Mouse (Mus musculus) cerebellum, postnatal 36 days (tissue): ENCODE measurements around the gene Snrnp35.
A peak's percentile ranks its signal among the peaks of the same experiment; 100 is the strongest.
"Not testable (repeated sequence)": the region's sequence is repeated elsewhere in the genome, so short reads cannot be mapped to it uniquely, and the experiment has no call there.

Experiments used
- DNase-seq, 2 experiments: peaks; one replicate each; pipeline ENCODE4 v3.0.0; 2021 to 2022; ENCODE audit warnings: mixed read lengths in 2 of 2

Snrnp35 gene

DNA sequence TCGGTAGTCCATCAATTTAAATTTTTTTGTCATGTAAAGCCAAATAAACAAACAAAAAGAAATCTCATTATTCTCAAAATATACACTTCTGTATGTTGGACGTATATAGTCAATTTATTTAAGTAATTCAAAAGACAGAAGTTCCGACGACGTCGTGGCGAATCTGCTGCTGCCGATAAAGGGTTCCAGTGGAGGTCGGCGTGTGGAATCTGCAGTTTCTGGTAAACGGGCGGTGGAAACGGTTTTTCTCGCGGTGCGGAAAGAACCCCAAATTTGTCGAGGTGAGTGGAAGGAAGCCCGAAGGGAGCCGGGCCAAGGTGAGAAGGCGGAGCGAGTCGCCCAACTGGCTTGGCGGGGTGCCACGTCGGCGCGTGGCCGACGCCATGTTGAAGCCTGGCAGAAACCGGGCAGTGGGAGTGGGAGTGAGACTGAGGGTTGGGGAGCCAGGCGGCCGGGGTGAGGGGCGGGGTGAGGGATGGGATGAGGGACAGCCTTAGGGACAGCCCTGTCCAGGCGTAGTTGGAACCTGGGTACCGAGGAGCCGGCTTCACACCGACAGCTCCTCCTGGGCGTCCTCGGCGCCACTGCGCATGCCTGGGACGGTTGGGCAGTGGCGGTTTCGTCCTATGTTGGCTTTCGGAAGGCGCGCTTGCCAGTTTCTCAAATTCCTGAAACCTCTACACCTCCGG is at the start of gene Snrnp35:
Gene Snrnp35 (plus strand): TSS at position 169 of the 689 bp plus-strand sequence.
- DNase-seq: peak; percentile 88 to 90

GRCm38 (mm10) chr5:124438229-124438628 is 44.7 kb upstream of the Snrnp35 start:
- no peak for DNase-seq

DNA sequence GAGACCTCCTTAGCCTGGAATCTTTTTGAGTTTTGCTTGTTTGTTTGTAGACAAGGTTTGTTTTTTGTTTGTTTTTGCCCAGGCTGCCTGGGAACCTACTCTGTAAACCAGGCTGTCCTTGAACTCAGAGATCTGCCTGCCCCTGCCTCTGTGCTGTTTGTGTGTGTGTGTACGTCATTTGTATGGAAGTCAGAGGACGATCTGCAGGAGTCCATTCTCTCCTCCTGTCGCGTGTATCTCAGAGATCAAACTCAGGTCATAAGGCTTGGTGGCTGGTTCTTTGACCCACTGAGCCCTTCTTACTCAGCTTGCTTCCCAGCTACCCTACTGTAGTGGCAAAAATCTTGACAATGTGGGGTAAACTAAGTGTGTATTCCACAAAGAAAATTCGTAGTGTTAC is 44.2 kb upstream of the Snrnp35 start:
- no peak for DNase-seq

DNA sequence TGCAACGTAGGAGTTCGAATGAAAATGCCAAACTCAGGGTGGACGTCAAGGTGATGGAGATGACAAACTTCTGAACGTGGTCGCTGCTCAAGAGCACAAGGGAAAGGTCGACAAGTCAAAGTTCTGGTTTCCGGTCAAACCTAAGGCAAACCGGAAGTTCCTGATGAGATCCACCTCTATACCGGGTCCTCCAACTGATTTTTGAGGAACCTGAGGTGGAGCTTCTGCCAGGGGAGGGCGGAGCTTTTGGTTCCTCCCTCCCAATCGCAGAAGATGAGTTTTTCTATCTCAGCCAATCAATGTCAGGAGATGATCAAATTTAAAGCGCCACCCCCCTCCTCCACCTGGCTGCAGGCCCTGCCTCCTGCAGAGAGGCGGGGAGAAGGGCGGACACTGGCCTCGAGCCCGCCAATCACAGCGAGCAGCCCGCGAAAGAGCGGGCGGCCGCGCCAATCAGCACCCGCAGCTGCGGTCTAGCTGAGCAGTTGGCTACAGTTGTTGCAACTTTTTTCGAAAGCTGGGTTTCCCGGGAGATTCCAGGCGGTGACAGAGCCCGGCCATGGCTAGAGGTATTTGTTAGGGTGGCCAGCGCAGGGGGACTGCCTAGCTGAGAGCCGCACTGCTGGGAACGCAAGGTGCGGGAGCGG is 43.4 kb upstream of the Snrnp35 start, which contains the start of gene Kmt5a:
Gene Kmt5a (plus strand): TSS at position 484 of the 647 bp plus-strand sequence.
- peak; percentile 96 for DNase-seq

- DNase-seq: peak in 1 of 2 experiments; percentile 63
These were observed 42.7 kb upstream of the Snrnp35 start for GRCm38 (mm10) chr5:124440094-124440701.

DNA sequence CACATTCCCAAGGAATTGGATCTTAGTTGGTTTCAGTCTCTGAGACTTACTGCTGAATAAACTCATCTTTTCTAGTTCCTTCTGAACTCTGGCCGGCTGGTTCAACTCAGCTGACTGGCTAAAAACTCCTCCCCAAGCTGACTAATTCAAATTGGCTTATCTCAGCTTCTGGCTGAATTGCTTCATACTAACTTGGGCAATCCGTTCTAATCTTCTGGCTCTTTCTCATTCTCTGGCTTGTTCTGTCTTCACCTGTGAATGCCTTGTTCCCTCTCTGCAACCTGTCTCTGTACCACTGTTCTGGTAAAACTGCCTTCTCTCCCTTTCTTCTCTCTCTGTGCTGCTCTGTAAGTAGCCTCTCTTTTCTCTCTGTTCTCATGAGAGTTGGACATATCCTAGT is 40.3 kb upstream of the Snrnp35 start:
- DNase-seq: no peak

- no peak for DNase-seq
These were observed 38.7 kb upstream of the Snrnp35 start for GRCm38 (mm10) chr5:124444208-124444607.

- peak; percentile 73 to 83 for DNase-seq
These were observed 38.0 kb upstream of the Snrnp35 start for GRCm38 (mm10) chr5:124444661-124445561.

- peak; percentile 37 to 46 for DNase-seq
These were observed 37.2 kb upstream of the Snrnp35 start for GRCm38 (mm10) chr5:124445621-124446293.

DNA sequence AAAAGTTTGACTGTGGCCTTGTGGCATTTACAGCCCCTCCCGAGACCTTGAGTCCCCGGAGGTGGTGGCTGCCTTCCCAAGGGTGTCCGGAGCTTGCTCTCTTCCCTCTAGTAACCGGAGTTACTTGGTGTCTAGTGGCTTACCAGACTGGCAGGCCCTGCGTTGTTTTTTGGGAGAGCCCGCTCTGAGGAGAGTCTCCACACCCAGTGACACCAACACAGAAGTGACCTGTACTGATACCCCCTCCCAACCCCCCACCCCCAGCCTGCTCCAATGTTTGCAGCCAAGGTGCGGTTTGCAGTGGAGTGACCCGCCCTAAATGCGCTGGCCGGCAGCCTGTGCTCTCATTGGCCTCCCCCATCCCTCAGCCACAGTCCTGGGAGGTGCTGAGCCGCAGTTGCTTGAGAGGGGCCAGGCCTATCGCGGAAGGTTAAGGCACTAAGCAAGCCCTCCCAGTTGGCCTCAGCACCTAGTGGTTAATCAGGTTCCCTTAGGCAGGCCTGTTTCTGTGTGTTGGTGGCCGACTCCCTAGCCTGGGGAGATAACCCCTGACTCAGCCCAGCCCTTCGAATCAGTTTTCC is 36.5 kb upstream of the Snrnp35 start:
- peak in 1 of 2 experiments; percentile 43 for DNase-seq

DNA sequence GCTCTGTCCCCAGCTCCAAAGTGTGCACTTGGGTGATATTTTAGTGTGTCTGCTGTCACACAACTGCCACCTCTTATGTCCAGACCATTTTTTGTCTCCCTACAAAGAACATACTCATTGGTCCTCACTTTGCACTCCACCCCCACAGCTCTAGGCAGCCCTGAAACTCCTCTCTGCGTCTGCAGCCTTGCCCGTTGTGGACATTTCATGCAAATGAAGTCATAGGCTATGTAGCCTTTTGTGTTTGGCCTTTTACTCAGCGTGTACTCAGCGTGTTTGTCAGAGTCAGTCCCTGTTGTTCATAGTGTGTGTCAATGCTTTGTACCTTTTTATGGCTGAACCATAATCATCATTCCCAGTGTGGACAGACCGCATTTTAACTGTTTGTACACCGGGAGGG is 33.4 kb upstream of the Snrnp35 start:
- DNase-seq: no peak

GRCm38 (mm10) chr5:124450051-124450450 is 32.9 kb upstream of the Snrnp35 start:
- no peak for DNase-seq

DNA sequence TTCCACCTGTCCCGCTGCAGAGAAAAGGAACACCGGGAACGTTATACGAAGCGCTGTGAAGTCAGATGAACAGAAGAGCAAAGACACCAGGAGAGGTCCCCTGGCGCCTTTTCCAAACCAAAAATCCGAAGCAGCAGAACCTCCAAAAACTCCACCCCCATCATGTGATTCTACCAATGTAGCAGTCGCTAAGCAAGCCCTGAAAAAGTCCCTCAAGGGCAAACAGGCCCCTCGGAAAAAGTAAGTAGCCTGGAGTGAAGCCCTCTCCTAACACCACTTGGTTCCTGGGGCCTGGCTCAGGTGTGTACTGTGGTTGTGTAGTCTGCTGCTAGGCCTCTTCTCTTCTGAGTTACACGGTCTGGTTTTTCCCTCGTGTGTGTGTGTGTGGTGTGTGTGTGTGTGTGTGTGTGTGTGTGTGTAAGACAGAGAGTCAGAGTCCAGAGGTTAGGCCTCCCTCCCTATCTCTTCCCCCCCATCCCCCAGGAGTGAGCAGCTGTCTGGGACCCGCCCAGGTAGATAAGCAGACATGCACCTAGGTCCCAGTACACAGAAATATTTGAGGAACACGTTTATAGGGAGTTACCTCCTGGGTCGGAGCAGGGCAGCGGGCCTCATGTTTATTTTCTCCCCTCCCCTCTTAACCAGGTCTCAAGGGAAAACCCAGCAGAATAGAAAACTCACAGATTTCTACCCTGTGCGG is 32.1 kb upstream of the Snrnp35 start:
- DNase-seq: no peak

DNA sequence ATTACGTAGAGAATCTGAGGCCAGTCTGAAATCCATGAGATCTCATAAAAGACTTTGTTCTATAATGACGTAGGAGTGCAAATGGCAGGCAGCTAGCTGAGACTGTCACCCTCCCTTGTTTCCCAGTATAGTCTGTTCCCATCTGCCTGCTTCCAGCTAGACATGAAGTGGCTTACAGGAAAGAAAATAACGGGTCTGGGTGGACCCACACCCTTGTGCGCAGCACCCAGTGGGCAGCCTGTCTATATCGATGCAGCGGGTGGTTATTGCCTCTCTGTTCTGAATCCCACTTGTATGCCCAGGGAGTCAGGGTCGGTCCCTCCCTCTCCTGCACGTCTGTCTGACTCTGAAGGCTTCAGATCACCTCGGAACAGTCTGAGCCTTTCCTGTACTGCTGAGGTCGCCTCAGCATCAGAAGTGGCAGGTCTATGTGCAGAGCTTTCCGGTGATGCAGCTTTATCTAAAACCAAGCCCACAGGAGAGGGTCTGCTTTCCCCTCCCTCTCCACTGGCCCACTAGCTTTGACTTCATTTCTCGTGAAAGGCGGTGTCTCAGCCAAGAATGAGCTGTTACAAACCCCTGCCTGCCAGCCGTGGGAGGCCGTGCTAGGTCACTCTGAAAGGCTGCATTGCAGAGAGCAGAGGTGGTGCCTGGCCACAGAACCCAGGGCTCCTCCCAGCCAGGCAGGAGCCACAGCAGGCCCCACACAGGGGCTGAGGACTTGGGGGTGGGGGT is 30.3 kb upstream of the Snrnp35 start:
- DNase-seq: peak; percentile 36

GRCm38 (mm10) chr5:124453339-124454081 is 29.4 kb upstream of the Snrnp35 start:
- DNase-seq: peak; percentile 54 to 55

DNA sequence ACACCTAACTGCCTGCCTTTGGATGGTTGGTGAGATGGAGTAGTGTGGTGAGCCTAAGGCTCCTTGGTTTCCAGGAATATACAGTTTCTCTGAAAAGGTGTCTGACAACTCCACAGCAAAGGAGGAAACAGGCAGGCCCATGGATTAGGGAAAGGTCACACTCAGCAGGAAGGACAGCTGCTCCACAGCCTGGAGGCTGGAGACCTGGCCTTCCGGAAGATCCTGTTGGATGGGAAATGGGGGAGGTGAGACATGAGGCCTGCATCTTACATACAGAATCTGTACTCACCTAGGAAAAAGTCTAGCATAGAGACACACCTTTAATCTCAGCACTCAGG is 28.9 kb upstream of the Snrnp35 start:
- DNase-seq: no peak

DNA sequence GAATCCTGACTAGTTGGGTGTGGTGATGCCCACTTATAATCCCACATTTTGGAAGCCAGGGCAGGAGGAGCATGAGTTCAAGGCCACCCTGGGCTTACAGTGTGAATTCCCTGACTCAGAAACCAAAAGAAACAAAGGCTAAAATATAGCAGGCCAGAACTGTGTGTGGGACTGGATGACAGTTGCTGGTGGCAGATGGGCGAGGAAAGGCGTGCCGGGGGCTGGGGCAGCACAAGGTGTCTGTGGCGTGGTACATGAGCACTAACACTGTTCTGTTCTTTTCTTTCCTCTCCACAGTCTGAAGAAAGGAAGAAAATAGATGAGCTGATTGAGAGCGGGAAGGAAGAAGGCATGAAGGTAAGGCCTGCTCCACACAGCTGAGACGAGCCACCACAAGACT is 26.2 kb upstream of the Snrnp35 start:
- DNase-seq: no peak

GRCm38 (mm10) chr5:124460922-124461321 is 22.0 kb upstream of the Snrnp35 start:
- not testable (repeated sequence) for DNase-seq

- no peak for DNase-seq
These were observed 20.5 kb upstream of the Snrnp35 start for GRCm38 (mm10) chr5:124462297-124463025.
